Mouse (Mus musculus): ENCODE data around the gene Cage1. TPM values are rescaled to one million over a fixed set of nuclear protein-coding genes. Genes with fewer than 3 reads are reported as not detected.
A peak's percentile ranks its signal among the peaks of the same experiment; 100 is the strongest.

The Cage1 gene
- polyA plus RNA-seq (2012; rRNA removed) (0.10 and 0.15 TPM in 2 replicates), polyA plus RNA-seq (2014; fragmentation: Nextera tagmentation; extraction: Ambion mirVana) (0.25 and 0.56 TPM in 2 replicates)

DNA sequence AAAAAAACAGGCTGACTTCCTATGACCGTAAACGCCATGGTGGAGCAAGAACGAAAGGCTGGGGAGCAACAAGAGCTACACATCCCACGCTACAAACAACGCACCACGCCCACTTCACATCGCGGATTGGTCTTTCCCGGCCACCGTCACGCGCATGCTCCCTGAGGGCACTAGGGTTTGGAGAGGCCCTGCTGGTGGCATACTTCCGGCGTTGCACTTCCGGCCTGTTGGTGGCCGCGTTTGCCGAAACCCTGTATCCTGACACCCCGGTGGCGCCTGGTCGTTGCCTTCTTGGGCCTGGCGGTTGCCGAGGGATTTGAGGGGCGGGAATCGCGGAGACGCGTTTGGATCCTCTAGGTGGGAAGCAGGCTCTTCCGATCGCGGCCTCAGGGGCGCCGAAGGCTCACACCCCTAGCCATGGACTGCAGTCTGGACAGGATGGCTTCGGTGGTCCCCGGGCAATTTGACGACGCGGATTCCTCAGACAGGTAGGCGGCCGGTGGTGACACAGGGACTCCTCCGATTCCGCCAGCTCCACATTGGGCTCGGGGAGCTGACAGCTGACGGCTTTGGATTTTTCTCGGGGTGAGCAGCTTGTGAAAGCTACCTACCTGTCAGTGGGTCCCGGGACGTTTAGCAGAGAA, at the start of gene Cage1:
Gene Cage1, minus strand, starts transcription at position 26 of the 644 bp plus-strand sequence.
- WGBS (ENCODE audit: insufficient replicate concordance), result under 1% methylated on average over 47 of the region's 47 CpGs
- Histone ChIP-seq H3K9ac (replicated peaks) (peak within 1 kb of the TSS; percentile 97), H3K4me2 (ENCODE audit: low read depth) (peak within 1 kb of the TSS; percentile 98), H3K27me3 (ENCODE audit: control insufficient read depth, insufficient read depth, low read length) (no peaks in the 10 kb centered on the region), H3K9me3 (ENCODE audit: control insufficient read depth, low read length) (no peaks in the 10 kb centered on the region), H3K27ac (peak within 1 kb of the TSS; percentile 71), H3K4me3 (ENCODE audit: insufficient read depth in 1 of 2, low read depth in 2 of 2, low read length in 2 of 2) (peak within 1 kb of the TSS; percentile 71 to 84), H3K36me3 (replicated peaks; ENCODE audit: control insufficient read depth, insufficient read depth, low read depth) (peaks cover 14% of the 10 kb centered on the region), H3K4me1 (replicated peaks; ENCODE audit: control insufficient read depth in 2 of 2, insufficient read depth in 2 of 2, low read length in 1 of 2) (peaks cover 21 to 22% of the 10 kb centered on the region in 2 experiments)
- ATAC-seq (ENCODE audit: insufficient read depth) (peak; percentile 96), DNase-seq (ENCODE audit: low read depth in 3 of 3, low spot score in 3 of 3) (peak; percentile 92 to 97 (median 94))
- TF ChIP-seq EP300 (IDR thresholded peaks at IDR 0.05; ENCODE audit: low read depth) (no peak), CTCF (IDR thresholded peaks at IDR 0.05; ENCODE audit: low read depth) (peak; percentile 60)

DNA sequence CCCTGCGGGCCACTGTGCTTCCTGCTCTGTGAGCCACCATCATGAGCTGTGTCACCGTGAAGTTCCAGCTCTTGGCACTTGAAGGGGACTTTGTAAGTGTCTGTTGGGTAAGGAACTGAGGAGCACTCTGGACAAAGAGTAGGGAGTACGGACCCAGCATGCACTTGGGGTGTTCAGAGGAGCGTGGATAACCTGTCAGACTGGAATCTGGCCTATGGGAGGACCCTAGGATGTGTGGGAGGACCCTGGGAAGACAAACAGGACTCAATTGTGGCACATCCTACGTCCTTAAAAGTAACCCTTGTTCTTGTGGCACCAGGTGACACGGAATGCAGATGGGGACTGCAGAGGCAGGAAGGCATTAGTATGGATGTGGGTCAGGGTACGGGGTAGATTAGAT, 44.3 kb upstream of the Cage1 start:
- H3K36me3 ChIP-seq (replicated peaks; ENCODE audit: control insufficient read depth, insufficient read depth, low read depth), result no peaks in the 10 kb centered on the region
- H3K4me1 ChIP-seq (replicated peaks; ENCODE audit: control insufficient read depth in 2 of 2, insufficient read depth in 2 of 2, low read length in 1 of 2), result 0 out of 4 replicates have a peak, but pooled peaks cover 0 to 4% of the 10 kb centered on the region in 2 experiments
- H3K4me2 ChIP-seq (ENCODE audit: low read depth), result no peak overlapping the region
- H3K9ac ChIP-seq (replicated peaks), result no peak overlapping the region
- H3K4me3 ChIP-seq (ENCODE audit: insufficient read depth in 1 of 2, low read depth in 2 of 2, low read length in 2 of 2), result no peak overlapping the region
- H3K27me3 ChIP-seq (ENCODE audit: control insufficient read depth, insufficient read depth, low read length), result no peaks in the 10 kb centered on the region
- no peak for ATAC-seq (ENCODE audit: insufficient read depth)
- WGBS (ENCODE audit: insufficient replicate concordance), result 48% methylated on average over 7 of the region's 7 CpGs
- no peak overlapping the region for H3K27ac ChIP-seq
- DNase-seq (ENCODE audit: low read depth in 3 of 3, low spot score in 3 of 3), result no peak
- no peak for TF ChIP-seq EP300 (IDR thresholded peaks at IDR 0.05; ENCODE audit: low read depth)
- no peak for TF ChIP-seq CTCF (IDR thresholded peaks at IDR 0.05; ENCODE audit: low read depth)
- no peaks in the 10 kb centered on the region for H3K9me3 ChIP-seq (ENCODE audit: control insufficient read depth, low read length)

- Histone ChIP-seq H3K36me3 (replicated peaks; ENCODE audit: control insufficient read depth, insufficient read depth, low read depth) (no peaks in the 10 kb centered on the region), H3K9ac (replicated peaks) (no peak overlapping the region), H3K4me2 (ENCODE audit: low read depth) (no peak overlapping the region), H3K4me3 (ENCODE audit: insufficient read depth in 1 of 2, low read depth in 2 of 2, low read length in 2 of 2) (no peak overlapping the region), H3K27ac (no peak overlapping the region), H3K4me1 (replicated peaks; ENCODE audit: control insufficient read depth in 2 of 2, insufficient read depth in 2 of 2, low read length in 1 of 2) (0 out of 4 replicates have a peak, but pooled peaks cover 0 to 2% of the 10 kb centered on the region in 2 experiments), H3K27me3 (ENCODE audit: control insufficient read depth, insufficient read depth, low read length) (no peaks in the 10 kb centered on the region), H3K9me3 (ENCODE audit: control insufficient read depth, low read length) (no peaks in the 10 kb centered on the region)
- TF ChIP-seq EP300 (IDR thresholded peaks at IDR 0.05; ENCODE audit: low read depth), result no peak
- TF ChIP-seq CTCF (IDR thresholded peaks at IDR 0.05; ENCODE audit: low read depth), result no peak
- DNase-seq (ENCODE audit: low read depth in 3 of 3, low spot score in 3 of 3) (no peak), ATAC-seq (ENCODE audit: insufficient read depth) (no peak)
- 67% methylated on average over 14 of the region's 14 CpGs for WGBS (ENCODE audit: insufficient replicate concordance)
Measured at GRCm38 (mm10) chr13:38080725-38081124, 43.9 kb upstream of the Cage1 start.

DNA sequence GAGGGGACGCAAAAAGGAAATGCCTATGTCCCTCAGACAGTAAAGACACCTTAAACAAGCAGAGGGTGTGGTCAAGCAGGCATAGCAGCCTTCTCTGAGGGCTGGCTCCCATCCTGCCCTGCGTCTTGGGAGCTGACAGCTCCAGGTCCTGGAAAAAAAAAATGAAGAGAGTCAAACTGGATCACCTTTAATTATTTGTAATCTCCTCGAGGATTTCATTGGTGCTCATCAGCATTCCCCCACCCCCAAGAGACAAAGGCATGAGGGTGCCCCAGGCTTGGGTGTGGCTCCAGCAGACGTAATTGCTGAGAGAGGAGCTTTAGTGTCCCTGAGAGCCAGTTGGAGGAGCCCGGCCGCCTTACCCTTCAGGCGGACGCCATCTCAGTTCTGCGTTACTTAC, 43.1 kb upstream of the Cage1 start:
- DNase-seq (ENCODE audit: low read depth in 3 of 3, low spot score in 3 of 3) (no peak), ATAC-seq (ENCODE audit: insufficient read depth) (no peak)
- no peaks in the 10 kb centered on the region for H3K27me3 ChIP-seq (ENCODE audit: control insufficient read depth, insufficient read depth, low read length)
- H3K4me1 ChIP-seq (replicated peaks; ENCODE audit: control insufficient read depth in 2 of 2, insufficient read depth in 2 of 2, low read length in 1 of 2), result no peaks in the 10 kb centered on the region
- WGBS (ENCODE audit: insufficient replicate concordance), result 45% methylated on average over 9 of the region's 9 CpGs
- no peaks in the 10 kb centered on the region for H3K36me3 ChIP-seq (replicated peaks; ENCODE audit: control insufficient read depth, insufficient read depth, low read depth)
- no peak overlapping the region for H3K9ac ChIP-seq (replicated peaks)
- H3K27ac ChIP-seq, result no peak overlapping the region
- TF ChIP-seq EP300 (IDR thresholded peaks at IDR 0.05; ENCODE audit: low read depth) (no peak), CTCF (IDR thresholded peaks at IDR 0.05; ENCODE audit: low read depth) (no peak)
- no peak overlapping the region for H3K4me2 ChIP-seq (ENCODE audit: low read depth)
- H3K9me3 ChIP-seq (ENCODE audit: control insufficient read depth, low read length), result no peaks in the 10 kb centered on the region
- no peak overlapping the region for H3K4me3 ChIP-seq (ENCODE audit: insufficient read depth in 1 of 2, low read depth in 2 of 2, low read length in 2 of 2)

DNA sequence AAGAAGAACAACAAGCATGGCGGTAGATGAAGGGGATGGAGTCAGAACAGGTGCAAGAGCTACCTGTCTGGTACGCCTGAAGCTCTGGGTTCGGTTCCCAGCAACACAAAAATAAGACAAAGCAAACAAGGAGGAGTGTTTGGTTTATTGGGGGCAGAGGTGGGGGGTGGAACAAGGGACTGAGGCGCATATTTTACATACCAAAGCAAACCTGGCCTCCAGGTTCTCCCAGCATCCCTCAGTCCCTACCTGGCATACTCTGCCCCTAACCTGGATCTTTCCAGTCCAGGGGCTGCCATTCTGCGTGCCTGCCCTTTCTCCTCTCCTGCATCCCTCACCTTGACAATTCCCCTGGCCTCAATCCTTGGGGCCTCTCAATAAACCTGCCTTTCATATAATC, 42.5 kb upstream of the Cage1 start:
- 58% methylated on average over 5 of the region's 5 CpGs for WGBS (ENCODE audit: insufficient replicate concordance)
- TF ChIP-seq EP300 (IDR thresholded peaks at IDR 0.05; ENCODE audit: low read depth) (no peak), CTCF (IDR thresholded peaks at IDR 0.05; ENCODE audit: low read depth) (no peak)
- ATAC-seq (ENCODE audit: insufficient read depth), result no peak

More for the DNA sequence above, 42.5 kb upstream of the Cage1 start:
- Histone ChIP-seq H3K4me2 (ENCODE audit: low read depth) (no peak overlapping the region), H3K4me3 (ENCODE audit: insufficient read depth in 1 of 2, low read depth in 2 of 2, low read length in 2 of 2) (no peak overlapping the region), H3K27me3 (ENCODE audit: control insufficient read depth, insufficient read depth, low read length) (no peaks in the 10 kb centered on the region), H3K9ac (replicated peaks) (no peak overlapping the region), H3K9me3 (ENCODE audit: control insufficient read depth, low read length) (no peaks in the 10 kb centered on the region), H3K27ac (no peak overlapping the region), H3K4me1 (replicated peaks; ENCODE audit: control insufficient read depth in 2 of 2, insufficient read depth in 2 of 2, low read length in 1 of 2) (peaks cover 0 to 3% of the 10 kb centered on the region in 2 experiments; a peak in 3 of 4 replicates), H3K36me3 (replicated peaks; ENCODE audit: control insufficient read depth, insufficient read depth, low read depth) (no peaks in the 10 kb centered on the region)
- DNase-seq (ENCODE audit: low read depth in 3 of 3, low spot score in 3 of 3), result no peak
